Mouse (Mus musculus): ENCODE measurements around the gene Rasa2.

DNA sequence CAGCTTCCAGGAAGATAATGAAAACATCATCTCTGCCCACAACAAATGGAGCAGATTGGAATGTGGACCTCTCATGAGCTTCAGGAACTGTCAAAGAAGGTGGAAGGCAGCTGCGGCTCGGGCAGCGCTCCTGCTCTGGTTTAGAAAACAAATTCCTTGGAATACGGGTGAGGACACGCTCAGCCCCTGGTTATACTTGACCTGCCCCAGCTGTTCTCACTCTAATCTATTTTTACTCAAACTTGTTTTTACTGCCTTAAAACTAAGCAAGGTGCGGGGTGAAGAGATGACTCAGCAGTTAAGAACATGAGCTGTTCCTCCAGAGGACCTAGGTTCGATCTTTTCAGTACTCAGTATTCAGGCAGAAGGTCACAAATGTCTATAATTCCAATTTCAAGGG, 130.2 kb downstream of the Rasa2 start:
- TF ChIP-seq CTCF (IDR thresholded peaks at IDR 0.05 in 2 of 3, conservative IDR thresholded peaks at IDR 0.05 in 1 of 3; ENCODE audit: control insufficient read depth in 1 of 3, insufficient read depth in 1 of 3, low read depth in 2 of 3, low read length in 3 of 3, poor library complexity in 1 of 3, severe bottlenecking in 1 of 3) (no peak), POLR2A (IDR thresholded peaks at IDR 0.05; ENCODE audit: control insufficient read depth in 1 of 2, insufficient read depth in 1 of 2, low read depth in 1 of 2, low read length in 2 of 2, poor library complexity in 1 of 2) (no peak), USF1 (IDR thresholded peaks at IDR 0.05; ENCODE audit: low read depth, low read length) (no peak), SIN3A (IDR thresholded peaks at IDR 0.05; ENCODE audit: low read length) (no peak), CHD1 (IDR thresholded peaks at IDR 0.05; ENCODE audit: low read depth, low read length) (no peak), POLR2AphosphoS2 (IDR thresholded peaks at IDR 0.05; ENCODE audit: low read length) (no peak), RAD21 (IDR thresholded peaks at IDR 0.05; ENCODE audit: low read depth, low read length) (no peak), EP300 (IDR thresholded peaks at IDR 0.05; ENCODE audit: low read depth in 1 of 2, low read length in 2 of 2) (no peak), HCFC1 (IDR thresholded peaks at IDR 0.05; ENCODE audit: low read depth, low read length) (no peak), TAL1 (IDR thresholded peaks at IDR 0.05; ENCODE audit: low read length) (no peak), MAX (IDR thresholded peaks at IDR 0.05; ENCODE audit: low read length) (no peak), RCOR1 (IDR thresholded peaks at IDR 0.05; ENCODE audit: low read depth, low read length) (no peak)

Data from MEL (cell line).